ENCODE assay signal across 8 mouse cellular contexts in the genomic region with DNA sequence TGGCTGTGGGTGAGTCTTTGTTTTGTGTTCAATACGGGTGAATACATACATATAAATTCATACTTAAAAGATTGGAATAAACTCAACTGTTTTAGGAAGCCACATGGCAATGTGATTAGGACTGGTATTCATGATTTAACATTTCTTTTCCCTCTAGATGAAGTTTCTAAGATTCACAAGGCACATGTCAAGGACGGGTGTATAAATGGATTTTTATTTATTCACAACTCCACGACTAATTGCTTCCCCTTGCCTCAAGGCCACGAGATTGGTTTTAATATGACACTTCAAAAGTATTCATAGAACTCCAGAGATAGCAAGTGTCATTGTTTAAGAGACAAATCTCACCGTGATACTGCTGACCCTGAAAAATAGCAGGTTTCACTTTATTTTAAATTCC. TPM values are rescaled to one million over a fixed set of nuclear protein-coding genes. Genes with fewer than 3 reads are reported as not detected.
DNase-seq lines count a peak whose midpoint lies in the region; ATAC-seq and TF ChIP-seq lines count a peak whose summit lies in the region.

A gene (minus strand): TSS at position 101 of the 400 bp plus-strand sequence.

- ATAC-seq in embryonic facial prominence, embryonic 15.5 days (ENCODE audit: insufficient number of reproducible peaks, low FRiP score, low TSS enrichment, low read depth), result no peak
- ATAC-seq in hindbrain, embryonic 16.5 days, result no peak

- peaks cover 18% of the 10 kb centered on the region for H3K4me1 ChIP-seq in embryonic facial prominence, embryonic 15.5 days
- H3K4me1 ChIP-seq in hindbrain, embryonic 16.5 days (ENCODE audit: control insufficient read depth, insufficient read depth, low read depth, low read length), result peaks cover 17% of the 10 kb centered on the region
- peaks cover 38% of the 10 kb centered on the region for H3K4me1 ChIP-seq in midbrain, embryonic 10.5 days

- no peaks in the 10 kb centered on the region for H3K9me3 ChIP-seq in embryonic facial prominence, embryonic 15.5 days (replicated peaks)
- H3K9me3 ChIP-seq in hindbrain, embryonic 16.5 days (ENCODE audit: control insufficient read depth, low read length), result no peaks in the 10 kb centered on the region
- H3K9me3 ChIP-seq in midbrain, embryonic 10.5 days (replicated peaks), result no peaks in the 10 kb centered on the region

- no peak for DNase-seq in layer of hippocampus, adult 2 months (ENCODE audit: low spot score in 2 of 2)
- DNase-seq in layer of hippocampus, adult 9-10 months (ENCODE audit: low spot score), result no peak
- no peak for DNase-seq in midbrain, embryonic 10.5 days (ENCODE audit: low spot score)
- no peak for DNase-seq in spleen, adult 18-20 months
- no peak for DNase-seq in T-cell, adult 2 months (ENCODE audit: low spot score)
- no peak for DNase-seq in adrenal gland, adult 8-10 months

- WGBS in embryonic facial prominence, embryonic 15.5 days, result 48% methylated on average over 5 of the region's 5 CpGs
- 61% methylated on average over 5 of the region's 5 CpGs for WGBS in hindbrain, embryonic 16.5 days
- WGBS in midbrain, embryonic 10.5 days, result 83% methylated on average over 5 of the region's 5 CpGs

- H3K4me2 ChIP-seq in embryonic facial prominence, embryonic 15.5 days (replicated peaks), result peak within 1 kb of the TSS; percentile 87
- H3K4me2 ChIP-seq in hindbrain, embryonic 16.5 days (ENCODE audit: low read length), result peak within 1 kb of the TSS; percentile 95

- peak within 1 kb of the TSS; percentile 76 for H3K4me3 ChIP-seq in layer of hippocampus, adult 2 months
- H3K4me3 ChIP-seq in embryonic facial prominence, embryonic 15.5 days (replicated peaks), result peak within 1 kb of the TSS; percentile 58
- H3K4me3 ChIP-seq in hindbrain, embryonic 16.5 days (ENCODE audit: low read length), result peak within 1 kb of the TSS; percentile 63
- H3K4me3 ChIP-seq in midbrain, embryonic 10.5 days, result peak within 1 kb of the TSS; percentile 94

- no peak for TF ChIP-seq CTCF in layer of hippocampus, adult 2 months (conservative IDR thresholded peaks at IDR 0.05)

- no peaks in the 10 kb centered on the region for H3K36me3 ChIP-seq in embryonic facial prominence, embryonic 15.5 days
- H3K36me3 ChIP-seq in hindbrain, embryonic 16.5 days (ENCODE audit: control insufficient read depth, insufficient read depth, low read length), result no peaks in the 10 kb centered on the region
- H3K36me3 ChIP-seq in midbrain, embryonic 10.5 days, result peaks cover 2% of the 10 kb centered on the region

- no peak within 1 kb of the TSS for H3K9ac ChIP-seq in embryonic facial prominence, embryonic 15.5 days
- H3K9ac ChIP-seq in hindbrain, embryonic 16.5 days (ENCODE audit: low read depth, low read length), result peak within 1 kb of the TSS; percentile 95

- no peaks in the 10 kb centered on the region for H3K27me3 ChIP-seq in embryonic facial prominence, embryonic 15.5 days
- H3K27me3 ChIP-seq in hindbrain, embryonic 16.5 days (replicated peaks; ENCODE audit: control insufficient read depth, insufficient read depth, low read length), result no peaks in the 10 kb centered on the region
- H3K27me3 ChIP-seq in midbrain, embryonic 10.5 days (ENCODE audit: low read depth, poor library complexity, severe bottlenecking), result peaks cover 4% of the 10 kb centered on the region; the same call in 1 of the 2 replicates

- H3K27ac ChIP-seq in layer of hippocampus, adult 2 months, result peak within 1 kb of the TSS; percentile 84; the same call in 1 of the 2 replicates
- peak within 1 kb of the TSS; percentile 99 for H3K27ac ChIP-seq in embryonic facial prominence, embryonic 15.5 days (replicated peaks)
- H3K27ac ChIP-seq in hindbrain, embryonic 16.5 days (ENCODE audit: low read depth, low read length), result peak within 1 kb of the TSS; percentile 96; the same call in 1 of the 2 replicates
- H3K27ac ChIP-seq in midbrain, embryonic 10.5 days (replicated peaks), result peak within 1 kb of the TSS; percentile 100

RNA-seq across cellular contexts. Expression of the gene that starts here (rescaled TPM):
- 10 to 100 TPM; 11.2 to 11.5 TPM for total RNA-seq in layer of hippocampus, adult 2 months (2021)
- polyA plus RNA-seq in embryonic facial prominence, embryonic 15.5 days (2015; fragmentation: Nextera tagmentation; extraction: Ambion mirVana), result 37.7 and 39.1 TPM in 2 replicates
- polyA plus RNA-seq in hindbrain, embryonic 16.5 days (2015; fragmentation: Nextera tagmentation; extraction: Ambion mirVana), result 18.0 and 21.6 TPM in 2 replicates
- polyA plus RNA-seq in midbrain, embryonic 10.5 days (2016; fragmentation: Nextera tagmentation; extraction: Ambion mirVana), result 36.8 and 44.6 TPM in 2 replicates
- total RNA-seq in adrenal gland, adult 8-10 months (2022), result 1 to 10 TPM; 4.1 to 7.1 (median 6.1) TPM
